Mouse (Mus musculus) embryonic stem cell, embryonic (primary cell): ENCODE measurements around the gene Llph.

Experiments used
- CTCF ChIA-PET, 4 experiments: fragments of 300-600 bp in 2 of 4; fragments of 350-600 bp in 2 of 4; sonication (Branson Sonifier 250); formaldehyde crosslinking; loops; one replicate each; lab custom pipeline; 2022; ENCODE audit warnings: inconsistent platforms in 2 of 4; lab: Charles Lee
- POLR2A ChIA-PET, 4 experiments: fragments of 300-600 bp in 2 of 4; fragments of 350-600 bp in 2 of 4; sonication (Branson Sonifier 250); formaldehyde crosslinking; loops; one replicate each; lab custom pipeline; 2022; ENCODE audit warnings: antibody characterized with exemption in 4 of 4, inconsistent platforms in 1 of 4; lab: Charles Lee

Llph gene

GRCm38 (mm10) chr10:120208575-120209538 lies 18.0 kb upstream of the Llph start:
- CTCF ChIA-PET: no interaction called here
- POLR2A ChIA-PET: interaction anchor here in 1 of 4 experiments (0.6 to 1.4 kb wide), 2 partner anchors 35 to 379 kb away, joined by 3 to 4 read pairs; no protein-coding TSS in a partner anchor

DNA sequence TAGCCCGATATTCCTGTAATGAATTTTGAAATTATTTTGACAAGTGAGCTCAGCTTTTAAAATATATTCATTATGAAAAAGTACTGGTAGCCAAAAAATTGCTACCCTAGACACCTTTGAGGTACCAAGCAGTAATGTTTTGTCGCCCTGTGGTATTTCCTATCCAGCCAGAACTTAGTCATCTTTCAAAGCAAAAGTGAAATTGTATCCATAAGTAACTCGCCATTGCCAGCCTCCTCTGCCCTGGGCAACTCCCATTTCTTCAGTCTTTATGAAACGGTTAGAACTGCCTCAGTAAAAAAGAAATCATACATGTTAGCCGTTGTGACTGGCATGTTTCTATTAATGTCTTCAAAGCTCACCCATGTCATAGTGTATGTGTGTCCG lies 17.3 kb upstream of the Llph start:
- CTCF ChIA-PET: no interaction called here

DNA sequence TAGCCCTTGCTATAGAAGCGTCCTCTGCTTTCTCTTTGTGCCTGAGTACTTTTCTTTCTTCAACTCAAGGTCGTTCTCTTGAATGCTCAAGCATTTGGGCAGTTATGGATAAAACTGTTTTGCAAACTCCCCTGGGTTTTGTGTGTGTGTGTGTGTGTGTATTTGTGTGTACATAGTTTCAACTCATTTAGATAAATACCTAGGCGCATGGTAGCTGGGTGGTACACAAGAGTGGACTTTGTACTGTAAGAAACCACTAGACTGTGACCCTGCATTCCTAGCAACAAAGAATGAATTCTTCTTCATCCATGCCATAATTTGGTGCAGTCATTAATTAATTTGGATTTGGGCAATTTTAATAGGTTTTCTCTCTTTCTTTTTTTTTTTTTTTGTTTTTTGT lies 16.8 kb upstream of the Llph start:
- ChIA-PET POLR2A (interaction anchor here in 1 of 4 experiments (0.6 kb wide), 1 partner anchor 20 kb away, joined by 3 read pairs; no protein-coding TSS in a partner anchor), CTCF (no interaction called here)

More for the DNA sequence above, 17.3 kb upstream of the Llph start:
- POLR2A ChIA-PET: interaction anchor here in 1 of 4 experiments (0.6 to 1.4 kb wide), 2 partner anchors 36 to 379 kb away, joined by 3 to 4 read pairs; no protein-coding TSS in a partner anchor

GRCm38 (mm10) chr10:120217099-120217498 lies 9.8 kb upstream of the Llph start:
- ChIA-PET CTCF (interaction anchor here in 1 of 4 experiments (1.0 kb wide), 1 partner anchor 17 kb away, joined by 3 read pairs; no protein-coding TSS in a partner anchor), POLR2A (interaction anchor here in 2 of 4 experiments (1.4 to 2.2 kb wide), 2 partner anchors 10 to 11 kb away, joined by 6 to 18 read pairs; partner anchors contain the start of gene Llph (in 2 of the 2))

- POLR2A ChIA-PET: interaction anchor here in 2 of 4 experiments (1.3 to 2.2 kb wide), 2 partner anchors 8 to 9 kb away, joined by 3 to 18 read pairs; partner anchors contain the start of gene Llph (in 1 of the 2)
- CTCF ChIA-PET: interaction anchor here in 1 of 4 experiments (2.3 kb wide), 1 partner anchor 17 kb away, joined by 4 read pairs; the partner anchor contains the start of gene Irak3
Observed at GRCm38 (mm10) chr10:120218996-120219395, 7.9 kb upstream of the Llph start.

DNA sequence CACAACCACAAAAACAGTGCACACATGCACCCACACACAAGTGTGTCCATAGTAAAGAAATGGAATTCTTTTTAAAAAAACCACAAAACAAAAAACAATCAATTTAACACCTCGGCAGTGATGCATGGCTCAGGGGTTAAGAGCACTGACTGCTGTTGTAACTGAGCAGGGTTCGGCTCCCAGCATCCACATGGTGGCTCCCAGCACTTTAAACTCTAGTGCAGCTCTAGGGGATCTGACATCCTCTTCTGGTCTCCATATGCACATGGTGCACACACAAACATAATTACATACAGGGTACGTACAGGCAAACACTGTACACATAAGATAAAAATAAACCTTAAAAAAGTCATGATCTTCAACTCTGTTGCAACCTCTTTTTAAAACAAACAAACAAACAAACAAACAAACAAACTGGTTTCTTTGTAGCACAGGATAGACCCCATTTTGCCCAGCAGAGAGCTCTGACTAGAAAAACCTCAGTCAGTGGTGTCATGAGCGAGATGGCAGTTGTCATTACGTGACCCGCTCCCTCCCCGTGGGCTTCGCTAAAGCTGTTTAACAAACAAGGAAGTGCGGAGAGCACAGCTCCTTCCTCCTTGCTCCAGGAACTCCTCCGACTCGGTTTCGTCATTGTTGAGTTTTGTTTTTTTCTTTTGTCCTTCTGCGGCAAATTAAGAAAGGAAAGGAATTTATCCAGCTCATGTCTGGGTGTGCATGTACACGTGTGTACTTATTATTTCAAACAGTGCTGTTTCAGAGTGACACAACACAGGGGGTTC lies 7.1 kb upstream of the Llph start:
- CTCF ChIA-PET: interaction anchor here in 2 of 4 experiments (0.7 to 2.3 kb wide), 3 partner anchors 14 to 18 kb away, joined by 3 to 4 read pairs (median 3); partner anchors contain the start of gene Irak3 (in 2 of the 2)
- POLR2A ChIA-PET: interaction anchor here in 2 of 4 experiments (1.3 to 2.2 kb wide), 2 partner anchors 8 kb away, joined by 3 to 18 read pairs; partner anchors contain the start of gene Llph (in 1 of the 2)

GRCm38 (mm10) chr10:120220776-120221175 lies 6.1 kb upstream of the Llph start:
- ChIA-PET CTCF (interaction anchor here in 2 of 4 experiments (0.6 to 2.3 kb wide), 2 partner anchors 19 to 93 kb away, joined by 4 to 11 read pairs; partner anchors contain the start of gene Irak3 (in 1 of the 2)), POLR2A (no interaction called here)

DNA sequence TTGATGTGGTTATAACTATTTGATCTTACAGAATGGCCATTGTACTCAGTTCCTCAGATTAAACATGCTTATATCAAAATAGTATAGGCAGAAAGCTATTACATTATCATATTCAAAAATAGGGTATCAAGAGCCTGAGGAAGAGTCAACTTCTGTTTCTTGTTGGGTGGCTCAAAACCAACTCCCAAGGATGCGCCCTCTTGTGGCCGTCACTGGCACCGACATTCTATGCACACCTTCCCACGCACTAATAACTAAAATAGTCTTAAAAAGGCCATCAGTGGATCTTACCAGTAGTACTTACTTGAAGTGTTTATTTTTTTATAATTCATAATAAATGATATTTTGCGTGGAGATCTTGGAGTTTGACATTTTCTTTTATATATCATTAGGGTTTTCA lies 4.8 kb downstream of the Llph start:
- ChIA-PET CTCF (interaction anchor here in 3 of 4 experiments (0.6 to 3.7 kb wide), 5 partner anchors 10 to 644 kb away, joined by 3 to 24 read pairs (median 3); no protein-coding TSS in a partner anchor), POLR2A (interaction anchor here in 2 of 4 experiments (0.6 to 1.6 kb wide), 2 partner anchors 26 to 103 kb away, joined by 6 read pairs; no protein-coding TSS in a partner anchor)

DNA sequence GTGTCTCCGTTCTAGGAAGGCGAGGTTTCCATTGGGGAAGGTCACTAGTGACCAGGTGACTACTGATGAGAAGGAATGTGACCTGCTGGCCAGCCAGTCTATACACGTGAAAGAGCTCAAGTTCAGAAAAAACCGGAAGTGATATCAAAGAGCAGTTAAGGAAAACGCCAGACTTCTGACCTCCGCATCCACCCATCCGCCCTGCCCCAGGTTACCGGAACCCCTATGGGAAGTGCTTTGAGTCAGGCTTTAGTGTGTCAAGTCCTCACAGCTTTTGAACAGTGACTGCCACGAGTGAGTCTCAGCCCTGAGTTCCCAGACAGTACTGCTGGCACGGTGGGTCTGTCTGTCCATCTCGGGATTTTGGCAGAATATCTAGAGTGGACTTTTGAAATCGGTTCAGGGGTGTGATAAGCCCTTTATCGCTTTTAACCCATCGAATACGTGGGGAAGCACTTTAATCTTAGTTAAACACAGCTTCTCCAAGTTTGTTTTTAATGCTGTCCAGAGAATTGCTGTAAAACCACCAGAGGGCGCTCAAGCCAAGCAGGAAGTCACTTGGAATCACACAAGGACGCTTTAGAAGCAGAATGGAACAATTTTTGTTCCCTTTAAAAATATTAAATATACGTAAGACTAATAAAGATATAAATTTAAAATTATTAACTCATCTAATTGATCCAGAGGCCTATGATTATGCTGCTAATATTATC lies 6.9 kb downstream of the Llph start:
- ChIA-PET CTCF (interaction anchor here (0.6 to 3.7 kb wide), 52 partner anchors 8 to 1023 kb away, joined by 3 to 24 read pairs (median 3); partner anchors contain the start of genes Irak3 (in 2 of the 4) and Tmbim4 (in 1 of the 4)), POLR2A (interaction anchor here in 3 of 4 experiments (0.6 to 1.5 kb wide), 8 partner anchors 8 to 1419 kb away, joined by 3 to 4 read pairs (median 3); no protein-coding TSS in a partner anchor)

DNA sequence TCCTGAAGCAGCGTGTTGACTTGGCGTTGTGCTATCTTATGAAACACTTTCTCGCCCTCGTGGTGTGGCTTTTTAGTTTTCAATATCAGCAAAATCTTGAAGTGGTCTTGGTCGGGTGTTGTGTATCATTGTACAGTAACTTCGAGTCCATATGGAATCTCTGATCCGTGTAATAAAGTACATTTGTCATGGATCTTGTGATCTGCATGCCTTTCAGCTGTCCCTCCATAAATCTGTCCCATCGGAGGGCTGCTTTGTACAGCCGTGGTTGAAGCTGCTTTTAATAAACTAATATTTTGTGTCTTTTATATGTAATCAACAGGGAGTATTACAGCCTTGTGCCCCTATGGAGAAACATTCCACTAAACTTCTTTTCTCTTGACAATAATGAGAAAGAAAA lies 10.0 kb downstream of the Llph start:
- POLR2A ChIA-PET: interaction anchor here in 1 of 4 experiments (0.6 to 1.9 kb wide), 2 partner anchors 9 to 98 kb away, joined by 3 to 4 read pairs; partner anchors contain the start of gene Llph
- CTCF ChIA-PET: interaction anchor here in 2 of 4 experiments (0.7 to 1.5 kb wide), 3 partner anchors 9 to 57 kb away, joined by 5 to 10 read pairs (median 7); no protein-coding TSS in a partner anchor

- ChIA-PET CTCF (interaction anchor here (0.6 to 1.2 kb wide), 7 partner anchors 8 to 553 kb away, joined by 3 to 5 read pairs (median 3); partner anchors contain the start of gene Irak3 (in 1 of the 4)), POLR2A (interaction anchor here in 3 of 4 experiments (0.6 to 3.4 kb wide), 6 partner anchors 9 to 223 kb away, joined by 3 to 19 read pairs (median 4); partner anchors contain the start of gene Llph (in 3 of the 3))
Observed at GRCm38 (mm10) chr10:120238241-120238640, 11.4 kb downstream of the Llph start.

GRCm38 (mm10) chr10:120239476-120239875 lies 12.6 kb downstream of the Llph start:
- CTCF ChIA-PET: interaction anchor here in 2 of 4 experiments (0.6 to 1.7 kb wide), 3 partner anchors 13 to 637 kb away, joined by 3 to 5 read pairs (median 5); partner anchors contain the start of gene Llph (in 1 of the 2)

GRCm38 (mm10) chr10:120242421-120242820 lies 15.6 kb downstream of the Llph start:
- ChIA-PET POLR2A (interaction anchor here in 2 of 4 experiments (0.6 to 1.0 kb wide), 2 partner anchors 14 to 827 kb away, joined by 3 read pairs; no protein-coding TSS in a partner anchor), CTCF (interaction anchor here in 3 of 4 experiments (0.7 to 4.2 kb wide), 3 partner anchors 9 to 683 kb away, joined by 3 to 13 read pairs (median 5); no protein-coding TSS in a partner anchor)

More at GRCm38 (mm10) chr10:120239476-120239875, 12.6 kb downstream of the Llph start:
- POLR2A ChIA-PET: interaction anchor here in 1 of 4 experiments (1.1 to 3.4 kb wide), 3 partner anchors 8 to 12 kb away, joined by 3 to 19 read pairs (median 4); partner anchors contain the start of gene Llph

DNA sequence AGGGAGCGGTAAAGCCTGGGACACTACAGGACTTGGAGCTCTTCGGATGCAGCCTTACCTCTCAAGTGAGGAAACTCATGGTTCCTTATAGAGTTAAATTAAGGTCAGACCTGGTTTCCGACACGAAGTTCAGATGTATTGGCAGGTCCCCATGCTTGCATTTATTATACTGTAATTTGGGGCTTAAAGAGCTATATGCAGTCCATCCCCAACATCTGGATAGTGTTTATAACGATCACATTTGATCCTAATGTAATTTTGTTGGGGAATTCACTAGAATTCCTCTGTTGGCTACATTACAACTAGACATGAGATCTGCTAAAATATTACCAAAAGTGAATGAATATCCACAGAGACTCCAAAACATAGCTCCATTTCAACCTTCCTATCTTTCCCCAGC lies 18.8 kb downstream of the Llph start:
- CTCF ChIA-PET: interaction anchor here in 1 of 4 experiments (4.2 kb wide), 1 partner anchor 12 kb away, joined by 13 read pairs; no protein-coding TSS in a partner anchor

DNA sequence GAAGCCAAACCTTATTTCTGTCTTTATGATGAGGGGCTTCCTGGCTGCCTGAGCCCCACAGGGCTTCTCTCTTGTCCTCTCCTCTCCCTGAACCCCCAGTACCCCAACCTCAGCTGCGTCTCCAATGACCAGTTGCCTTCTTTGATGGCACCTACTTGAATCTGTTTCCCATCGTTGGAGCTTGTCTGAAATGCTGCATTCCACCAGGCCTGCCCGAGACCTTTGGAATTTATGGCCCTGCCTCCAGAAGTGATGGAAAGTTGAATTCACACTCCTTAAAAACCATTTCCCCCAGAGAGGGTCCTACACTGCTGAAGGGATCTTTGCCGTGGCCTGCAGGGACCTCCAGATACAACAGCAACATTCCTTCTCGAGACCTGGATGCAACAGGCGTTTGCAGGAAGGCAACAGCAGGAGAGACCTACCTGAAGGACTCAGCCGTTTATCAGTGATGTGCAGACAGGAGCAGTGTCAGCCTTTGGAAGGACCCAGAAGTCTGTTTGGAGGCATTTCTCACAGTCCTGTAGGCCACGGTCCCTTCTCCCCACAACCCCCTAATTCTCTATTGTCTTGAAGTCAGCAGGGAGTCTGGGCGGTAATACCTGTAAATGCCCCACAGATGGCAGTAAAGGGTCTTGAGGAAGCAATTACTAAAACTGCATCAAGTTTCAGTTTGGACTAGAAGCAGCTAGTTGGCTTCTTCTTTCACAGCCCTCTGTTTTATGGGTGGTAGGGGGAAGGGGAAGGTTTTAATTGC lies 20.3 kb downstream of the Llph start:
- ChIA-PET CTCF (interaction anchor here (0.5 to 2.4 kb wide), 18 partner anchors 8 to 670 kb away, joined by 3 to 16 read pairs (median 3); partner anchors contain the start of gene Irak3 (in 1 of the 4)), POLR2A (interaction anchor here in 1 of 4 experiments (0.8 to 1.0 kb wide), 2 partner anchors 8 to 12 kb away, joined by 3 read pairs; no protein-coding TSS in a partner anchor)

More for the DNA sequence above, 18.8 kb downstream of the Llph start:
- POLR2A ChIA-PET: interaction anchor here in 1 of 4 experiments (0.9 kb wide), 1 partner anchor 35 kb away, joined by 3 read pairs; no protein-coding TSS in a partner anchor
